Mouse (Mus musculus) right cerebral cortex, adult 2 months (tissue): ENCODE measurements around the gene Clrn2.

ENCODE experiments used
- DNase-seq, 2 experiments: peaks; one replicate each; pipeline ENCODE4 v3.0.0; 2021 to 2022; ENCODE audit warnings: low spot score in 2 of 2

Clrn2 gene

GRCm38 (mm10) chr5:45510071-45510470, 56.5 kb downstream of the Clrn2 start:
- DNase-seq = no peak

GRCm38 (mm10) chr5:45512908-45513307, 59.4 kb downstream of the Clrn2 start:
- DNase-seq = no peak

- no peak for DNase-seq
Measured at GRCm38 (mm10) chr5:45513511-45513910, 60.0 kb downstream of the Clrn2 start.
